Mouse (Mus musculus) spleen, embryonic (tissue): ENCODE measurements around the gene BC052040.

ENCODE experiments used
- CTCF ChIA-PET: fragments of 350-600 bp; sonication (Branson Sonifier 250); formaldehyde crosslinking; loops from one replicate; lab custom pipeline; 2022; lab: Charles Lee

BC052040 gene

DNA sequence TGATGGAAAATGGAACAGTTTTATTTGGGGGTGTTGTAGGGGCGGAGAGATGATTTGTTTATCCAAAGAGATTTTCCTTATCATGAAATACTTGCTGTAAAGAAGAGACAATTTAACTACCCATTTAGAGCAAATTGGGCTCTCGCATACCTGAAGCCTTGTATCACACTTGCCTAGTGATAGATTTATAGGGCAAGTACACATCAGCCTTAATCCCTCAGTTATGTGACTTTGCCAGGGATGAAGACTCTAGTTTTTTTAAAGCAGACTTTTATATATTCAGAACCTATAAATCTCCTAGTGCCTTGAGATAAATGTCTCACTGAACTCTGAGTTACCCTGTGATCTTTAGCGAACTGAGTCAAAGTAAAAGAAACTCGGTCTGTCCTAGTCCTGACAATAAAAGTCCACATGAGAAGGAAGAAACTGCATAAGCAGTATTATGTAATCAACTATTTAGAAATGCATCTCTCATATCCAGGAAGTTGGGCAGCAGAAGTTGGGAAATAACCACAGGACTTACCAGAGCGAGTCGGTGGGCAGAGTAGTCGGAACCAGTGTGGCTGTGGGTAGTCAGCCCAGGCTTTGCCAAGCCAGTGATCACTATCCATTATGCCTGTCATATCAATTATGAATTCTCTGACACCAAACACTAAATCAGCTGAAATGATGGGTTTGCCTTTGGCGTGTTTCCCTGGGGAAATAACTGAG, 183.2 kb downstream of the BC052040 start:
- CTCF ChIA-PET: no interaction called here

DNA sequence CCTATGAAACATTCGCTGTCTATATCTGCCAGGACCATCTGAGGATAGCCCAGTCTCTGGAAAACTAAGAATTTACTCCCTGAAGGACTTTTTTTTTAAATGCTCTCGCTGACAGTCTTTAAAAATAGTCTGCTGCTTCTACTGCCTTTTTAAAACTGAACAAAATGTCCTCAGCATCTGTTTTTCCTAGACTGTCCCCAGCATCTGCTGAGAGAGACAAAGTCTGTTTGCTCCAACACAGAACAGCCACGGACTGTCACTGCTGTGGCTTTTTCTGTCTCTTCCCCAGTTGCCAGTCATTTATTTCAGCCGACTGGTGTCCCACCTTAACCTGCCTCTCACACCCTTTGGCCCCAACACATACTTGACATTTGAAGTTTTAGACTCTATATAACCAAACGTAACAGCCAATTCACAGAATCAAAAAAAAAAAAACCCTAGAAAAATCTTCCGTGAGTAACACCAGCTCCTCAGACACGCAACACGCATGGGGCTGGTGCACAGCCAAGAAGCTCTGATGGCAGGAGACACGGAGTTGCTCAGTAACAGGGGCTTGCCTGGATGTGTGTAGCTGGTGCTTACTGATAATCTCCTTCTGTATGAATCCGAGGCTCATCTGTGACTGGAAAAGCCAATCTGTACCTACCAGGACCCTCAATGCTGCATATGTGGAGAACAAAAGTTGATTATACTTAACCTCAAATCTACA, 188.2 kb downstream of the BC052040 start:
- CTCF ChIA-PET: interaction anchor here (0.6 kb wide), 1 partner anchor 921 kb away, joined by 3 read pairs; no protein-coding TSS in a partner anchor

DNA sequence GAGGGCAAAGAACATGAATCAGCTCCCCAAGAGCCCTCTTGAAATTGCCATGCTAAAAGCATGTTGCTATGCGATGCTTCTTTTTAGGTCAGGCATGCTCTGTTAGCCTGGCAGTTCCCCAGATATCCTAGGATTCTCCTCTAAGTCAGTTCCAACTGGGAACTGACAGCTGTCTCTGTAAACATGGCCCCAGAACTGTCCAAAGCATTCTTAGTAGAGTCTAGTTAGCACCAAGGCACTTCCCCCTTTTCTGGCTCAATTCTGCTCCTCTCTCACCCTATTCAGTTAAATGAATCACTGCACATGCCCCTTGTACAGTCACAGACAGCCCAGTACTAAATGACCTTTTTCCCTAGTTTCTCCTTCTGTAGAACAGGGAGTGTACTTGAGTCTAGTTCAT, 191.2 kb downstream of the BC052040 start:
- CTCF ChIA-PET: no interaction called here

DNA sequence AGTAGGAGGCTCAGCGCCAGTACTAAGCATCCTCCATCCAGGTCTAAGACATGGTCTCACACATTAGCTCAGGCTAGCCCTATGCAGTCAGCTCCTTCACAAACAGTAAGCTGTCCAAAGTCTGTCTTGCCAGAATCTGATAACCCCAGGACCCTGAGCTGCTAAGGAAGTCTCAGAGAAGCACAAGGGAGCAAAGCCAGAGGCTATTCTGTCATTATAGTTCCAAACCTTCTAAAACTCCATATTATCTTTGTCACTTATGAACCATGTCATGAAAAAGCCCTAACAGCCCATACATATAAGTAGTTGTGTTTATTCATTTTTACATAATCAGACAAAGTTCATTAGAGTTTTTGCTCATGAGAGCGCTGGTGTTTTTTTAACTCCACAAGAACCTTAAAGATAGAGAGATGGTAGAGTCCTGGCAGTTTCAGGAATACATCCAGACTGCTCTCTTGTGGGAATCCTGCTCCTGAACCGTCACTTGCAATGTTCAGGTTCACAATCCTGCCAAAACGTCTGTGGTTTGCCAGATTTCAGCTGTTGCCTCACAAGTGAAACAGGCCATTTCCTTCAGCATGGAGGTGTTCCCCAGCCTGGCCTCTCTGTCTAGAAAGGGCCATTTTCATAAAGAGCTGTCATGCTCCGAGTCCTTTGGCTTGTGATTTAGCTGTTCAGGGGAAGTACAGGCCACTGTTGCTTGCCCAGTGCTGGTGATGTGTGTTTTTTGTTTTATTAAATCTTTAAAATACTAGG, 192.8 kb downstream of the BC052040 start:
- CTCF ChIA-PET: no interaction called here

DNA sequence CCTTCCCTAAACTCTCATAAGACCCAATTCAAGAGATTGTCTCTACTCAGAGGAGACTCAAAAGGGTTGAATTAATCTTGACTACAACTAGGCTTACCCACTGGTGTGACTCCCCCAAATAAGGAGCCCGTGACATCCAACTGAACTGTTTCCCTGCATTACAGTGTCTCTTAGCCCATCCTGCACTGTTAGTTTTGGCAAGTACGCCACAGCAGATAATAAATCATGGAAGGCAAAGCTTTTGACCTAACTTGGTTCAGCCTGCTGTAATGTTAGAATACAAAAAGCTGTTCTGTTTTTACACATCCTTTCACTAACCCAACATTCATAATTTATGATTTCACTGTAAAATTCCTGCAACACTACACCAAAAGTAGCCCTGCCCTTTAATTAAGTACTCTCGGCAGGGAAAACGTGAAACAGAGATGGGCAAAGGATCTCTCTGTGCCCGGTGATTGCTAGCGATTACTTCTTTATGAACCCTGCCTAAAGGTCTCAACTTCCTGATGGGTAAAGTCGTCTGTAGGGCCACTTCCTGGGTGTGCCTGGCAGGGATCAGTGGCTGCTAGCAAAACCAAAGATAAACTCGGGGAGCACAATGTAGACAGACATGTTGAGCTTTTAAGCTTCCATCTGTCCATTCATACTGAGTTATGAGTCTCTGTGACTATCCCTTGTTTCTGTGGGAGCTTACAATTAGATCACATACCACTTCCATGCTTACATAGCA, 194.1 kb downstream of the BC052040 start:
- CTCF ChIA-PET: no interaction called here

DNA sequence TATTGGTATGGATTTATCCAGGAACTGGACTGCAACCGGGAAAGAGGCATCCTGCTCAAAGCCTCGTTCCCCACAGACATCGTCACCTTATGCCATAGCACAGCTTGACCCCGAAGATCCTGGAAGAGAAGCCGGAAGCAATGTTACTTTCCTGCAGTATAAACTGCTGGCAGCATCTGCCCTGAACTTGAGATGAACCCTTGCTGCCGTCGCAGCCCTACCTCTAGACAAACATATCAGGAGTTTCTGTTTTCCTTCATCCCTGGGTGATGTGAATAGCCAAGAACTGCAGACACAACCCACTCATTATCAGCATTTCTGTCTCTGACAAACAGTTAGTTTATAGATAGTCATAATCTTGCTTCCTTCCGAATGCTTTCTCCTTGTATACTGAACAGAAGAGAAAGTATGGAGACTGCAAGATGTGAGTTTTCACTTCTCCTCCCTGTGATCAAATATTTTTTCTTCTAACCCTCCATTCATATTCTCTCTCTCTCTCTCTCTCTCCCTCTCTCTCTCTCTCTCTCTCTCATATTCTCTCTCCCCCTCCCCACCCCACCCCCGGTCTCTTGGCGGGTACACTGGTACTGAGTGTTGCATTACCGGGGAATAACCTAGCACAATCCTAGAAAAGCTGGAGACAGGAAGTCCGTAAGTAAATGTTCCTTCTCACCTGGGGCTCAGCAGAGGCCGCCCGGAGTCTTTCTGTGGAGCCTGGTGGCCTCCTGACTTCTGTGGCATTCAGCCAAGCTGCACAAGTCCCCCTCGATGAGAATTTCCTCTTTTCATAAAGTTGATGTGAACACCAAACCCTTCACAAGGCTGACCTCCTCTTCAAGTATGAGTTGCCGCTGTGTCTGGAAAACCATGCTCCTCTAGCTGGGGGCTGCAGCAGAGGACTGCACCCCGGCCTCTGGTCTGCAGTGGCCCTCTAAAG, 195.7 kb downstream of the BC052040 start:
- CTCF ChIA-PET: no interaction called here

DNA sequence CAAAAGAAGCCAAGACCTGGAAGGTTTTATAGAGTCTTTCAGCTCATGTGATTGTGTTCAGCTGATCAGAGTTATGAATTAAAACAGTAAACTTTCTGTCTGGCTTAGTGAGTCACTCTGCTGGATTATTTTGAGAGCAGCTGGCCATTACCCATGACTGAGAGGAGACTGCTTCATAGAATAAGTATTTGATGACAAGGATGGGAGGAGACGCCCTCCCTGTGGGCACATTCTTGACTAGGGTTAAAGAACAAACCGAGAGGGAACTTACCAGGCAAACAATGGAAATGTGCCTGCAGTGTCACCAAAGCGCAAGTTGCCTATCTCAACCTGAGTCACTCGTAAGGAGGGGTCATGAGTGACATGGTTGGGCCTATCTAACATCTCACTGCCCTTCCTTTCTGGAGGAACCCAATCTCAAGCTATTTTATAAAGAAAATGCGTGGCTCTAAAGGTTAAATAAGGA, 199.1 kb downstream of the BC052040 start:
- CTCF ChIA-PET: no interaction called here

DNA sequence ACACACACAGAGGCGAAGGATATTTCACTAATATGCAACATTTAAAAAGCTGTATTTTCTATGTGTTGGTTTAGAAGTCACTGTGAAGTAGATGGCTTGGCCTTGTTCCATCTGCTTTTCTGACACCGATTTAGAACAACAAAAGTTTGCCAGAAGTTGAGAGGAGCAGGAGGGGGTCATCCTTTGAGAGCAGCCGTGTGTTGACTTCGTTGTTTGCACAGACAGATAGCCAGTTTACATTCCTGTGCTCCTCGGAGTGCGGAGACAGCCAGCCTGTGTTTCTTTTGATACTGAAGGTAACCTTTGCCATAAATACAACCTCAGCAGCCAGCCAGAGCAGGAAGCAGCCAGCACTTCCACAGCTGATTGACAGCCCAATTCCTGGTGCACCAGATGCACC, 204.2 kb downstream of the BC052040 start:
- CTCF ChIA-PET: no interaction called here

DNA sequence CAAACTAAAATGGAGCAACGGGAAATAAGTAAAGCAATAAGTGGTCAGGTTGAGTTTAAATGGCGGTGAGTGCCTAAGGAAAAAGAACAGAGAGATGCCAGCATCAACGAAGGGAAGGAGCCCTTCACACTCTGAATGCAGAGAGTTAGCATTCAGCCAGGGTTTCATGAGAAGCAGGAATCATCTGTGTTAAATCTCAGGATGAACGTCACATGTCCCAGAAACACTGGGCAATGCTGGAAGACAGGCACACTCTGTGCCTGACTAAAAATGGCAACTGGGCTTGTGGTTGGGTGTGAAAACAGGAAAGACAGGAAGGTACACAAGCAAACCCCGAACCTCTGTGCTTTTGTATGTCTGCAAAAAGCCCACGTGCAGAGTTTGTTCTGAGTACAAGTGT, 217.3 kb downstream of the BC052040 start:
- CTCF ChIA-PET: no interaction called here

DNA sequence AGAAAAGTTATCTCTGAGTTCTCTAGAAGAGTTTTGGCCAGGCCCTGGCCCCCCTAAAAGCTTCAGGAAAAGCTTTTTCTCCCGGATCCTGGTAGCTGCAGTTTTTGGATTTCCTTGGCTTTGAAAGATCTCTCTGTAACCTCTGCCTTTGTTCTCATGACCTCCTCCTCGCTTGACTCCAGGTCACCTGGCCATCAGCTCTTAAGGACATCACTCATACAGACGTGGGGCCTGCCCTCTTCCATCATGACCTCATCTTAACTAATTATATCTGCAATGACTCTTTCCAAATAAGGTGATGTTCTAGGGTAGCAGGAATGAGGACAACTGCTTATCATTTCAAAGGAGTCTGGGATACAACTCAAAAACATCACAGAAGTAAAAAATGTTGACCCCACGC, 226.9 kb downstream of the BC052040 start:
- CTCF ChIA-PET: no interaction called here

DNA sequence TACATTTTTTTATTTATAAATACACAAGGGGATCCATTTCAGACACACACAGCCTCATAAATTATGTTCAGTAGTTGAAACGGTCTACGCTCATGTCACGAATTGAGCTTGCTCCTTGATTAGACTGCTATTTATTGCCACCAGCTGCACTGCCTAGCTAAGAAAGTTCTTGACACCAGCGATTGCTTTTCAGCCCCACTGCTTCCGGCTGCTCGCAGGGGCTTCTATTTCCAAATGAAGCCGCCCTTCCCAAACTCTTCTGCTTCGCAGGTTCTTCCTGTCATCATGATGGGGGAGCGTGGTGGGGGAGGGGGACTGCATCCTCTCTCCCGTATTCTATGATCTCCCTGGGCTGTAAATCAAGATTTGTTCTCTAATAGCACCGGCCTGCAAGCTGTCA, 231.8 kb downstream of the BC052040 start:
- CTCF ChIA-PET: no interaction called here

DNA sequence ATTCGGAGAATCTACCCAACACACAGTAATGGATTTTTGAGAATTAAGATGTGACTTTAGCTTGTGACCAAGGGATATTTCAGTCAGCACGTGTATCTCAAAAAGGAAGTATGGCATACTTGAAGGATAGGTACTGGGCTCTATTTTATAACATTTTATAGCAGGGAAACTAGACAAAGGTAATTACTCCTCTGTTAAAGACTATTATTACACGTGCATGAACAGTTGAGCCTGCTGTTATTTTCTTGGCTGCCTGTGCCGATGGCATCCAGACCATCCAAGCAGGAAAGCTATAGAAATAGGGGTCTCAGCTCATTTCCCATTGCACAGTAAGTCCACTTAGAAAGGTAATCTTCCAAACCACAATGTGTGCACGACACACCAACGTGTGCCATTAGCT, 232.2 kb downstream of the BC052040 start:
- CTCF ChIA-PET: no interaction called here

DNA sequence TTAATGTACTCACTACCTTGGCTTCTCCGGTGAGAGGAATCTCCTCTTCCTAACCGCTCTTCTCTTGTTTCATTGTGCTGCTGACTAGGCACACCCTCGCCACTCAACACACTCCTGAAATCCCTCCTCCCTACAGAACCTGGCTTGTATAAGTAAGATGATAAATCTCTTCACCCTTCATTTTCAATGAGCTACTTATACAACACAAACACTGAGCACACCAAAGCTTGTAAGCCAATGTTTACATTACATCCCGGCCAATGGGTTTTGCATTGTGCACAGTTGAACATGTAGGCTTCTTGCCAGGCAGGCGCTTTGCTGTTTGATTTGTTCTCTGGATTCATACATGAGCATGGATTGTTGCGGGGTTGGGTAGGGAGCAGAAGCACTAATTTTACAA, 236.4 kb downstream of the BC052040 start:
- CTCF ChIA-PET: no interaction called here

DNA sequence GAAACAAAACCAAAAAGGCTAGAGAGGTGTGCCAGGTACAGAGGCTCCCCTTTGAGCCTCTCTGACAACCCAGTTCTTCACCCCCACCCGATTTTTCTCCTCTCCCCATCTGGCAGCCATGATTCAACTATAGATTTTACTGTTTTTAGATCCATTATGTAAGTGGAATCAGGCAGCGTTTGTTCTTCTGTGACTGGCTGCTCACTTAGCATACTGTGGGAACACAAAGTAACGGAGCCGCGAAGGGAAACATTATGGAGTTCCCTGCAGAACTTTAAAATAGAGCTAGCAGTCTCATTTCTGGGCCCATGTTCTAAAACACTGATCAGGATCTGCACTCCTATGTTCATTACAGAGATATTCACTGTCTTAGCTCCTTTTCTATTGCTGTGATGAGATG, 240.8 kb downstream of the BC052040 start:
- CTCF ChIA-PET: interaction anchor here (0.5 kb wide), 1 partner anchor 38 kb away, joined by 4 read pairs; no protein-coding TSS in a partner anchor
